Mouse (Mus musculus): ENCODE measurements around the gene Ppara. TPM values are rescaled to one million over a fixed set of nuclear protein-coding genes. Genes with fewer than 3 reads are reported as not detected.

The Ppara gene
- polyA plus RNA-seq, 1 experiment from 2014 or later = 1.7 TPM

DNA sequence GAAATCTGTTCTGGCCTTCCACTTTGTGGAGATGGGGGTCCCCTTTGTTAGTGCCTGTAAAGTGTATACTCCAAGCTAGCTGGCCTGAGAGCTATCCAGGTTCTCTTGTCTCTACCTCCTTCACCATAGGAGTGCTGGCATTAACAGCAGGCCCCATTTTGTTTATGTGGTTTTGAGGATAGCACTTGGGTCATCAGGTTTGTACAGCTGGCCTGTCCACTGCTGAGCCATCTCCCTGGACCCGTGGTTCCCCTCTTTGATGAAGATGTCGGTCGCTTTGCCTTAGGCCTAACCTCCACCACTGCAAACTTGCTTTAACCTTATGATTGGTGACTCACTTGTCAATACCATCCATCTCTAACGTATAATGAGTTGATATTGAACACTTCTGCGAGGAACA, 13.2 kb downstream of the Ppara start:
- Histone ChIP-seq H3K9ac (no peak overlapping the region), H3K9me3 (no peaks in the 10 kb centered on the region), H3K27ac (no peak overlapping the region), H3K4me3 (no peak overlapping the region), H3K4me1 (no peaks in the 10 kb centered on the region), H3K27me3 (0 out of 2 replicates have a peak, but pooled peaks cover 6% of the 10 kb centered on the region), H3K36me3 (no peaks in the 10 kb centered on the region), H3K4me2 (no peak overlapping the region)
- ATAC-seq (ENCODE audit: insufficient number of reproducible peaks, low FRiP score, low TSS enrichment, low read depth) = no peak
- 82% methylated on average over 5 of the region's 5 CpGs for WGBS

DNA sequence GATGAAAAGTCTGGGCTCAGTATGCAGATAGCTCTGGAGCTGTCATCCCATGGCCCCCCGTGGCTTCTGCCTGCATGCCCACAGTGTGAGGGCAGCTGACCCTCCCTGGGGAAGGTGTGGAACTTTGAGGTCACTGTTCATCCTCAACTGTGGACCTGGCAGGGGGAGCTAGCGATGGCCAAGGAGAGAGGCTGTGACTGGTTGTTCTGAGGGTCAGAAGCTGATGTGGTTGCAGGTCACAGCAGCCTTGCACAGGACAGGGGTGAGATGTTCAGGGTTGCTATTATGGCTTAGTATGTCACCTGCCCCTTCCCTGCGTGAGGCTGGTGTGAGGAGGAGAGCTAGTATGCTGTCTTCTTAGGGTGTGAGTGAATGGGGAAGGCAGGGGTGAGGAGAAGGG, 13.7 kb downstream of the Ppara start:
- WGBS = 83% methylated on average over 3 of the region's 3 CpGs
- H3K4me1 ChIP-seq = no peaks in the 10 kb centered on the region
- H3K27ac ChIP-seq = no peak overlapping the region
- H3K9me3 ChIP-seq = no peaks in the 10 kb centered on the region
- no peaks in the 10 kb centered on the region for H3K36me3 ChIP-seq
- H3K27me3 ChIP-seq = 0 out of 2 replicates have a peak, but pooled peaks cover 4% of the 10 kb centered on the region
- H3K4me3 ChIP-seq = no peak overlapping the region
- no peak overlapping the region for H3K9ac ChIP-seq
- H3K4me2 ChIP-seq = no peak overlapping the region
- no peak for ATAC-seq (ENCODE audit: insufficient number of reproducible peaks, low FRiP score, low TSS enrichment, low read depth)

GRCm38 (mm10) chr15:85749141-85749540, 14.4 kb downstream of the Ppara start:
- H3K9me3 ChIP-seq = no peaks in the 10 kb centered on the region

DNA sequence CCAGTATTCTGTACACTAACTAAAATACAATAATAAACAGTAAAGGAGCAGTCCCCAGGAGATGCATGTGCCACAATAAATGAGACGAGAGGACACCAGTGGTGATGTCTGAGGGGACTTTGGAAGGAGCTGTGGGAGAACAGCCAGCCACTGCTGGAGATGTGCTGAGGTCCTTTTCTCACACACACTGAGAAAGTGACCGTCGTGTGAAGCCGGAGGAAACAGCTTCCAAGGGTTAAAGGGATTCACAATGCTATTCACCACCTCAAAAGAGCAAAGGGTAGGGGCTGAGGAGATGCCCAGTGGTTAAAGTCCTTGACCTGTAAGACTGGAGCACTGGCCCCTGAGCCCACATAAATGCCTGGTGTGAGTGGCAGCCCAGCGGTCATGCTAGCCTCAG, 15.3 kb downstream of the Ppara start:
- no peak overlapping the region for H3K9ac ChIP-seq
- no peak overlapping the region for H3K27ac ChIP-seq
- no peak for ATAC-seq (ENCODE audit: insufficient number of reproducible peaks, low FRiP score, low TSS enrichment, low read depth)
- no peak overlapping the region for H3K4me3 ChIP-seq
- H3K4me1 ChIP-seq = no peaks in the 10 kb centered on the region
- WGBS = 86% methylated on average over 5 of the region's 5 CpGs
- no peaks in the 10 kb centered on the region for H3K9me3 ChIP-seq
- no peak overlapping the region for H3K4me2 ChIP-seq
- H3K27me3 ChIP-seq = no peaks in the 10 kb centered on the region
- H3K36me3 ChIP-seq = no peaks in the 10 kb centered on the region

More at GRCm38 (mm10) chr15:85749141-85749540, 14.4 kb downstream of the Ppara start:
- H3K9ac ChIP-seq = no peak overlapping the region
- no peak overlapping the region for H3K4me2 ChIP-seq
- H3K4me3 ChIP-seq = no peak overlapping the region
- H3K36me3 ChIP-seq = no peaks in the 10 kb centered on the region
- WGBS = 88% methylated on average over 9 of the region's 9 CpGs
- no peak for ATAC-seq (ENCODE audit: insufficient number of reproducible peaks, low FRiP score, low TSS enrichment, low read depth)
- no peaks in the 10 kb centered on the region for H3K27me3 ChIP-seq
- H3K4me1 ChIP-seq = no peaks in the 10 kb centered on the region
- H3K27ac ChIP-seq = no peak overlapping the region

DNA sequence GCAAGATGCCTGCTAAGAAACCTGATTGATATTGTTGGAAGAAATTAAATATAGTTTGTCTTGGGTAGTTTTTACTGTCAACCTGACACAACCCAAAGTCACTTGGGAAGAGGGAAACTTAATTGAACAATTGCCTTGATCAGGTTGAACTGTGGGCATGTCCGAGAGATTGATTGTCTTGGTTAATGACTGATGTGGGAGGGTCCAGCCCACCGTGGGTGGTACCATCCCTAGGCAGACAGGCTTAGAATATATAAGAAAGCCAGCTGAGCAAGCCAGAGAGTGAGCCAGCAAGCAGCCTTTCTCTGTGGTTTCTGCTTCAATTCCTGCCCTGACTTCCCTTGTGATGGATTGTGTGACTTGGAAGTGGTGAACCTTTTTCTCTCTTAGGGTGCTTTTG, 17.9 kb downstream of the Ppara start:
- Histone ChIP-seq H3K27me3 (no peaks in the 10 kb centered on the region), H3K4me3 (no peak overlapping the region), H3K9me3 (peaks cover 2% of the 10 kb centered on the region; the same call in 1 of the 2 replicates), H3K9ac (no peak overlapping the region), H3K27ac (no peak overlapping the region), H3K4me1 (no peaks in the 10 kb centered on the region), H3K4me2 (no peak overlapping the region), H3K36me3 (no peaks in the 10 kb centered on the region)
- WGBS = 71% methylated on average over 2 of the region's 2 CpGs
- ATAC-seq (ENCODE audit: insufficient number of reproducible peaks, low FRiP score, low TSS enrichment, low read depth) = no peak

DNA sequence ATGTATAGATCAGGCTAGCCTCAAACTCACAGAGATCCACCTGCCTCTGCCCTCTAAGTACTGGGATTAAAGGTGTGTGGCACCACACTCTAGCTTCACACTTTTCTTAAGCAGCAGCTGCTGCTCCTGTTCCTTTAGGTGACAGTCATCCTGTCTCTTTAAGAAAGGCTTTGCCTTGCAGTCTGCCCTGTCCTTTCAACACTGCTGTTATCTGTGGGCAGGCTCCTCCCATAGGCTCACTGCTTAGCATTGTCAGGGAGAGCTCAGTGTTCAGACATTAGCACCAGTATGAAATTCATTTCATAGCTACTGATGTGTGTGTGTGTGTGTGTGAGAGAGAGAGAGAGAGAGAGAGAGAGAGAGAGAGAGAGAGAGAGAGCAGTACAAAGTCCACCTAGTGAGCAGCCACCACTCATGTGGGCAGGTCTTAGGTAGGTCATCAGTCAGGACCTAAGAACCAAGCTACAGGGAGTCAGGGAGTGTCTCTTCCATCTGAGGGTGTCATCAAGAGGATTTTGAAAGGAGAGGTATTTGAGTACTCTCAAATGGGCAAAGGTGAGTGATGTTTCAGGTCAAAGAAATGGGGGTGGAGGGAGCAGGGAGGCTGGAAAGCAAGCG, 19.4 kb downstream of the Ppara start:
- Histone ChIP-seq H3K9ac (no peak overlapping the region), H3K36me3 (no peaks in the 10 kb centered on the region), H3K27me3 (no peaks in the 10 kb centered on the region), H3K9me3 (peaks cover 5% of the 10 kb centered on the region; the same call in 1 of the 2 replicates), H3K4me2 (no peak overlapping the region), H3K4me3 (no peak overlapping the region), H3K4me1 (no peaks in the 10 kb centered on the region), H3K27ac (no peak overlapping the region)
- WGBS = 86% methylated on average over 1 of the region's 1 CpGs
- no peak for ATAC-seq (ENCODE audit: insufficient number of reproducible peaks, low FRiP score, low TSS enrichment, low read depth)

DNA sequence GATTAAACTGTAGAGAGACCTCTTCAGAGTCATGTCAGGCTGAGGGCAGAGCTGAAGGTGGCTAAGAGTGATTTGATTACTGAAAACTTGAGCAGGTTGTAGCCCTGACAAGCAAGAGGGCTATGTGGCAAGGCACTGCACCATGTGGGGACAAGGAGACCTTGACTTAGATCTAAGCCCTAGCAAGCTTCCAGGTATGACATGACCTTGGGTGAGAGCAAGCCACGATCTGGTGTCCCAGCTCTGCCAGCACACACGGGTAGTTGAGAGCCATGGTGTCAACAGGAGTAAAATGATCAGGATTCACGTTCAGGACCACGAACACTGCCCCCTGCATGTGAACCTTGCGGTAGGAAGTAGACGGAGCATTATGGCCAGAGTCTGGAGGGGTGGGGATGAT, 20.4 kb downstream of the Ppara start:
- H3K9me3 ChIP-seq = peaks cover 5% of the 10 kb centered on the region; the same call in 1 of the 2 replicates
- 73% methylated on average over 6 of the region's 6 CpGs for WGBS
- ATAC-seq (ENCODE audit: insufficient number of reproducible peaks, low FRiP score, low TSS enrichment, low read depth) = no peak
- H3K4me3 ChIP-seq = no peak overlapping the region
- H3K27me3 ChIP-seq = no peaks in the 10 kb centered on the region
- H3K4me1 ChIP-seq = no peaks in the 10 kb centered on the region
- no peak overlapping the region for H3K9ac ChIP-seq
- no peaks in the 10 kb centered on the region for H3K36me3 ChIP-seq
- no peak overlapping the region for H3K4me2 ChIP-seq
- no peak overlapping the region for H3K27ac ChIP-seq

- no peak overlapping the region for H3K9ac ChIP-seq
- peaks cover 5% of the 10 kb centered on the region; the same call in 1 of the 2 replicates for H3K9me3 ChIP-seq
- no peaks in the 10 kb centered on the region for H3K27me3 ChIP-seq
- 79% methylated on average over 7 of the region's 7 CpGs for WGBS
- no peak for ATAC-seq (ENCODE audit: insufficient number of reproducible peaks, low FRiP score, low TSS enrichment, low read depth)
- no peak overlapping the region for H3K4me3 ChIP-seq
- H3K4me2 ChIP-seq = no peak overlapping the region
- H3K27ac ChIP-seq = no peak overlapping the region
- H3K4me1 ChIP-seq = no peaks in the 10 kb centered on the region
- H3K36me3 ChIP-seq = no peaks in the 10 kb centered on the region
Measured at GRCm38 (mm10) chr15:85756611-85757010, 21.8 kb downstream of the Ppara start.

DNA sequence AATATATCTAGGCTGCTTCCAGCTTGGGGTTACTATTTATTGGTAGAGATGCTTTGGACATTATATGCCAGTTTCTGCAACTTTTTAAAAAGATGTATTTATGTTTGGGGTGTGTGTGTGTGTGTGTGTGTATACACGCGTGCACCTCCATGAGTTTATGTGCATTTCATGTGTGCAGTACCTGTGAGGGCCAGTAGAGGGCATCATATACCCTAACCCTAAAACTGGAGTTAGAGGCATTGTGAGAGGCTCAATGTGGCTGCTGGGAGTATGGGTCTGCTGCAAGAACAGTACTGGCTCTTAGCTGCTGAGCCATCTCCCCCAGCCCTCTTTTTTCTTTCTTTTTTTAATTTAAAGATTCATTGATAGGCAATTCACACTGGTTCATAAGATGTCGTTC, 23.0 kb downstream of the Ppara start:
- H3K4me2 ChIP-seq = no peak overlapping the region
- H3K36me3 ChIP-seq = no peaks in the 10 kb centered on the region
- H3K4me1 ChIP-seq = no peaks in the 10 kb centered on the region
- WGBS = 95% methylated on average over 3 of the region's 3 CpGs
- ATAC-seq (ENCODE audit: insufficient number of reproducible peaks, low FRiP score, low TSS enrichment, low read depth) = no peak
- no peaks in the 10 kb centered on the region for H3K27me3 ChIP-seq
- no peak overlapping the region for H3K27ac ChIP-seq
- peaks cover 5% of the 10 kb centered on the region; the same call in 1 of the 2 replicates for H3K9me3 ChIP-seq
- H3K4me3 ChIP-seq = no peak overlapping the region
- H3K9ac ChIP-seq = no peak overlapping the region

GRCm38 (mm10) chr15:85762761-85763160, 28.0 kb downstream of the Ppara start:
- no peak for ATAC-seq (ENCODE audit: insufficient number of reproducible peaks, low FRiP score, low TSS enrichment, low read depth)
- 72% methylated on average over 4 of the region's 4 CpGs for WGBS

GRCm38 (mm10) chr15:85765022-85765421, 30.2 kb downstream of the Ppara start:
- Histone ChIP-seq H3K27me3 (no peaks in the 10 kb centered on the region), H3K4me2 (no peak overlapping the region), H3K4me3 (no peak overlapping the region), H3K36me3 (no peaks in the 10 kb centered on the region), H3K9ac (no peak overlapping the region), H3K9me3 (no peaks in the 10 kb centered on the region), H3K4me1 (no peaks in the 10 kb centered on the region), H3K27ac (no peak overlapping the region)
- no peak for ATAC-seq (ENCODE audit: insufficient number of reproducible peaks, low FRiP score, low TSS enrichment, low read depth)
- WGBS = 44% methylated on average over 3 of the region's 3 CpGs

More at GRCm38 (mm10) chr15:85762761-85763160, 28.0 kb downstream of the Ppara start:
- H3K4me1 ChIP-seq = no peaks in the 10 kb centered on the region
- H3K9me3 ChIP-seq = peaks cover 2% of the 10 kb centered on the region; the same call in 1 of the 2 replicates
- no peaks in the 10 kb centered on the region for H3K27me3 ChIP-seq
- H3K9ac ChIP-seq = no peak overlapping the region
- H3K36me3 ChIP-seq = no peaks in the 10 kb centered on the region
- H3K27ac ChIP-seq = no peak overlapping the region
- H3K4me3 ChIP-seq = no peak overlapping the region
- H3K4me2 ChIP-seq = no peak overlapping the region

DNA sequence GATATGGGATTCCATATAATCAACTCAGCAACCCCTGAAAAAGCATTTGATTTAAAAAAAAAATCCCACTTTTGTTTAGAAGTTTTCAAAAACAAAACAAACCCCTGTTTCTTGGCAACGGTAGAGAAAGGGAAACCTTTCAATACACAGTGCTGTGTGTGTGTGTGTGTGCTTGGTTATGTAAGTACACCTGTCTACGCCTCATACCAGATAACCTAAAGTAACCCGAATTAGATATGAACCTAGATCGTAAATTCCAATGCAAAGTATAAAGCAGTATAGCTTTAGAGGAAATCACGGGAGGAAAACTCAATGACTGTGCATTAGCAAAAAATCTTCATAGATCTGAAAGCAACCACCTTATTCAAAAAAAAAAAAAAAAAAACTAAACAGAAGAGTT, 31.9 kb downstream of the Ppara start:
- no peak overlapping the region for H3K27ac ChIP-seq
- no peaks in the 10 kb centered on the region for H3K9me3 ChIP-seq
- no peak for ATAC-seq (ENCODE audit: insufficient number of reproducible peaks, low FRiP score, low TSS enrichment, low read depth)
- H3K36me3 ChIP-seq = no peaks in the 10 kb centered on the region
- H3K9ac ChIP-seq = no peak overlapping the region
- H3K4me2 ChIP-seq = no peak overlapping the region
- no peaks in the 10 kb centered on the region for H3K27me3 ChIP-seq
- no peaks in the 10 kb centered on the region for H3K4me1 ChIP-seq
- WGBS = 84% methylated on average over 5 of the region's 5 CpGs
- H3K4me3 ChIP-seq = no peak overlapping the region

DNA sequence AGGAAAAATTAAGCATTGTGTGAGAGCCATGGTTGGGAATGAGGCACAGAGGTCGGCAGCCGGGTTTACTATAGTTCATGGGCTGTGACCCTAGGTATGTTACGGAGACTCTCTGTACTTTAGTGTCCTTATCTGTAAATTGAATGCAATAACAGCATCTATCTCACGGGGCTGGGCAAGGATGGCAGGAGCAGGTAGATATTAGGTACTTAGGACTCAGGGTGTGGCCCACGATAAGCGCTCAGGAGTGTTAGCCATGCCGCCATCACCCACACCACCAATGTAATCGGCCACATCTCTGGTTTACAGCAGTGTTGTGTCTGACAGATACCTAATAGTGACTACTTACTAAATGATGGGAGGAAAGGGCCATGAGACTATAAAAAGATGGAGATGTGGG, 34.2 kb downstream of the Ppara start:
- Histone ChIP-seq H3K4me1 (no peaks in the 10 kb centered on the region), H3K36me3 (no peaks in the 10 kb centered on the region), H3K4me3 (no peak overlapping the region), H3K27me3 (no peaks in the 10 kb centered on the region), H3K4me2 (no peak overlapping the region), H3K9me3 (no peaks in the 10 kb centered on the region), H3K9ac (no peak overlapping the region), H3K27ac (no peak overlapping the region)
- 93% methylated on average over 8 of the region's 8 CpGs for WGBS
- ATAC-seq (ENCODE audit: insufficient number of reproducible peaks, low FRiP score, low TSS enrichment, low read depth) = no peak

Data from limb, embryonic 15.5 days (tissue).